Mouse (Mus musculus) intestine, embryonic 15.5 days (tissue): ENCODE measurements around the gene Lamtor2. TPM values are rescaled to one million over a fixed set of nuclear protein-coding genes. Genes with fewer than 3 reads are reported as not detected.

Experiments used
- ATAC-seq: fragments of 200-750 bp; cut with Nextera tagmentation; 2 replicates; pipeline ENCODE4 v1.8.0; 2017; ENCODE audit warnings: moderate TSS enrichment, moderate library complexity
- H3K27ac ChIP-seq: fragments of 300-500 bp; sonication (generic); 2 replicates; pipeline ENCODE4 v1.5.1; 2015; ENCODE audit warnings: mild to moderate bottlenecking, inconsistent platforms
- H3K27me3 ChIP-seq: fragments of 300-500 bp; sonication (generic); replicated peaks from 2 replicates; pipeline ENCODE4 v1.6.1; 2015; ENCODE audit warnings: inconsistent platforms
- H3K36me3 ChIP-seq: fragments of 300-500 bp; sonication (generic); 2 replicates; pipeline ENCODE4 v1.6.1; 2015; ENCODE audit warnings: inconsistent platforms
- H3K4me1 ChIP-seq: fragments of 300-500 bp; sonication (generic); replicated peaks from 2 replicates; pipeline ENCODE4 v1.6.1; 2015; ENCODE audit warnings: inconsistent platforms
- H3K4me2 ChIP-seq: fragments of 300-500 bp; sonication (generic); replicated peaks from 2 replicates; pipeline ENCODE4 v1.6.1; 2015; ENCODE audit warnings: mild to moderate bottlenecking, inconsistent platforms
- H3K4me3 ChIP-seq: fragments of 300-500 bp; sonication (generic); replicated peaks from 2 replicates; pipeline ENCODE4 v1.5.1; 2015; ENCODE audit warnings: inconsistent platforms
- H3K9ac ChIP-seq: fragments of 300-500 bp; sonication (generic); 2 replicates; pipeline ENCODE4 v1.6.1; 2015; ENCODE audit warnings: inconsistent platforms
- H3K9me3 ChIP-seq: fragments of 300-500 bp; sonication (generic); 2 replicates; pipeline ENCODE4 v1.6.1; 2016; ENCODE audit warnings: inconsistent platforms
- WGBS: fragments of 180-500 bp; shearing (Covaris S2); methylation state at CpG from one replicate; pipeline ENCODE4 v1.1.7; 2015; 5-methylcytosine and 5-hydroxymethylcytosine counted together
- polyA plus RNA-seq: library from polyadenylated mRNA; unstranded; fragments of >200 nt; fragmentation: Nextera tagmentation; extraction: Ambion mirVana; gene quantifications from 2 replicates; pipeline ENCODE4 v1.2.1, GENCODE M21; 2015

The Lamtor2 gene
- polyA plus RNA-seq, 1 experiment from 2014 or later, result 188 TPM

- H3K27me3 ChIP-seq, result no peaks in the 10 kb centered on the region
- peak overlapping the region; percentile 82 for H3K4me2 ChIP-seq
- H3K9me3 ChIP-seq, result no peaks in the 10 kb centered on the region
- peak overlapping the region; percentile 93 for H3K9ac ChIP-seq
- no peak for ATAC-seq
- H3K27ac ChIP-seq, result 0 out of 2 replicates have a peak overlapping the region, but pooled peaks have one; percentile 13
- H3K4me1 ChIP-seq, result peaks cover 40% of the 10 kb centered on the region
- H3K4me3 ChIP-seq, result peak overlapping the region; percentile 56
- 43% methylated on average over 7 of the region's 7 CpGs for WGBS
- H3K36me3 ChIP-seq, result peaks cover 8% of the 10 kb centered on the region; the same call in 1 of the 2 replicates
These were observed 23.5 kb downstream of the Lamtor2 start for GRCm38 (mm10) chr3:88529204-88530000.

GRCm38 (mm10) chr3:88528646-88529045 lies 24.2 kb downstream of the Lamtor2 start:
- Histone ChIP-seq H3K9me3 (no peaks in the 10 kb centered on the region), H3K36me3 (peaks cover 12% of the 10 kb centered on the region), H3K4me1 (peaks cover 33% of the 10 kb centered on the region), H3K27ac (no peak overlapping the region), H3K4me2 (0 out of 2 replicates have a peak overlapping the region, but pooled peaks have one; percentile 82), H3K4me3 (no peak overlapping the region), H3K9ac (no peak overlapping the region), H3K27me3 (no peaks in the 10 kb centered on the region)
- ATAC-seq, result no peak
- 79% methylated on average over 11 of the region's 11 CpGs for WGBS

GRCm38 (mm10) chr3:88527565-88527964 lies 25.3 kb downstream of the Lamtor2 start:
- no peak for ATAC-seq
- WGBS, result 44% methylated on average over 8 of the region's 8 CpGs
- Histone ChIP-seq H3K36me3 (peaks cover 12% of the 10 kb centered on the region), H3K4me1 (peaks cover 28% of the 10 kb centered on the region), H3K27me3 (no peaks in the 10 kb centered on the region), H3K9ac (peak overlapping the region; percentile 33), H3K4me2 (no peak overlapping the region; the same call in 1 of the 2 replicates), H3K4me3 (no peak overlapping the region), H3K27ac (no peak overlapping the region), H3K9me3 (no peaks in the 10 kb centered on the region)

- Histone ChIP-seq H3K4me2 (peak overlapping the region; percentile 31; the same call in 1 of the 2 replicates), H3K4me3 (no peak overlapping the region), H3K9me3 (no peaks in the 10 kb centered on the region), H3K9ac (no peak overlapping the region), H3K27ac (no peak overlapping the region), H3K27me3 (no peaks in the 10 kb centered on the region), H3K4me1 (peaks cover 28% of the 10 kb centered on the region), H3K36me3 (peaks cover 12% of the 10 kb centered on the region)
- peak; percentile 75 for ATAC-seq
- WGBS, result 32% methylated on average over 17 of the region's 17 CpGs
These were observed 26.4 kb downstream of the Lamtor2 start for GRCm38 (mm10) chr3:88526157-88527131.

GRCm38 (mm10) chr3:88525021-88525420 lies 27.9 kb downstream of the Lamtor2 start:
- no peak for ATAC-seq
- H3K9ac ChIP-seq, result no peak overlapping the region
- peaks cover 12% of the 10 kb centered on the region for H3K36me3 ChIP-seq
- H3K27ac ChIP-seq, result no peak overlapping the region
- no peak overlapping the region for H3K4me3 ChIP-seq
- H3K4me1 ChIP-seq, result peaks cover 21% of the 10 kb centered on the region
- H3K27me3 ChIP-seq, result no peaks in the 10 kb centered on the region
- 87% methylated on average over 5 of the region's 5 CpGs for WGBS
- H3K9me3 ChIP-seq, result no peaks in the 10 kb centered on the region
- no peak overlapping the region for H3K4me2 ChIP-seq

- Histone ChIP-seq H3K4me2 (no peak overlapping the region), H3K4me3 (no peak overlapping the region), H3K27ac (no peak overlapping the region), H3K36me3 (peaks cover 12% of the 10 kb centered on the region), H3K4me1 (peaks cover 8% of the 10 kb centered on the region), H3K9me3 (no peaks in the 10 kb centered on the region), H3K9ac (no peak overlapping the region), H3K27me3 (no peaks in the 10 kb centered on the region)
- no peak for ATAC-seq
- WGBS, result 80% methylated on average over 8 of the region's 8 CpGs
These were observed 29.8 kb downstream of the Lamtor2 start for GRCm38 (mm10) chr3:88523027-88523426.

- Histone ChIP-seq H3K9ac (no peak overlapping the region), H3K4me3 (no peak overlapping the region), H3K4me2 (no peak overlapping the region), H3K4me1 (no peaks in the 10 kb centered on the region), H3K9me3 (no peaks in the 10 kb centered on the region), H3K27ac (no peak overlapping the region), H3K27me3 (no peaks in the 10 kb centered on the region), H3K36me3 (peaks cover 12% of the 10 kb centered on the region)
- ATAC-seq, result peak; percentile 34; the same call in 1 of the 2 replicates
- WGBS, result 31% methylated on average over 9 of the region's 9 CpGs
These were observed 31.0 kb downstream of the Lamtor2 start for GRCm38 (mm10) chr3:88521803-88522331.

GRCm38 (mm10) chr3:88521156-88521555 lies 31.7 kb downstream of the Lamtor2 start:
- no peak for ATAC-seq
- Histone ChIP-seq H3K9me3 (no peaks in the 10 kb centered on the region), H3K27ac (no peak overlapping the region), H3K36me3 (peaks cover 12% of the 10 kb centered on the region), H3K27me3 (no peaks in the 10 kb centered on the region), H3K4me3 (no peak overlapping the region), H3K4me2 (no peak overlapping the region), H3K4me1 (0 out of 2 replicates have a peak, but pooled peaks cover 3% of the 10 kb centered on the region), H3K9ac (no peak overlapping the region)
- WGBS, result 92% methylated on average over 6 of the region's 6 CpGs

- WGBS, result 87% methylated on average over 2 of the region's 2 CpGs
- H3K36me3 ChIP-seq, result peaks cover 9% of the 10 kb centered on the region
- H3K27ac ChIP-seq, result no peak overlapping the region
- no peak overlapping the region for H3K9ac ChIP-seq
- H3K4me1 ChIP-seq, result 0 out of 2 replicates have a peak, but pooled peaks cover 7% of the 10 kb centered on the region
- H3K4me3 ChIP-seq, result no peak overlapping the region
- H3K27me3 ChIP-seq, result no peaks in the 10 kb centered on the region
- no peaks in the 10 kb centered on the region for H3K9me3 ChIP-seq
- no peak overlapping the region for H3K4me2 ChIP-seq
- ATAC-seq, result no peak
These were observed 32.8 kb downstream of the Lamtor2 start for GRCm38 (mm10) chr3:88520078-88520477.

GRCm38 (mm10) chr3:88518411-88518810 lies 34.5 kb downstream of the Lamtor2 start:
- no peak overlapping the region for H3K4me3 ChIP-seq
- no peak overlapping the region for H3K27ac ChIP-seq
- WGBS, result 81% methylated on average over 4 of the region's 4 CpGs
- no peaks in the 10 kb centered on the region for H3K27me3 ChIP-seq
- H3K36me3 ChIP-seq, result no peaks in the 10 kb centered on the region
- peaks cover 21% of the 10 kb centered on the region for H3K4me1 ChIP-seq
- no peak overlapping the region for H3K4me2 ChIP-seq
- no peak for ATAC-seq
- no peak overlapping the region for H3K9ac ChIP-seq
- no peaks in the 10 kb centered on the region for H3K9me3 ChIP-seq

GRCm38 (mm10) chr3:88516407-88516806 lies 36.5 kb downstream of the Lamtor2 start:
- no peak overlapping the region for H3K27ac ChIP-seq
- H3K4me2 ChIP-seq, result no peak overlapping the region
- no peaks in the 10 kb centered on the region for H3K9me3 ChIP-seq
- H3K4me1 ChIP-seq, result peaks cover 41% of the 10 kb centered on the region
- H3K36me3 ChIP-seq, result no peaks in the 10 kb centered on the region
- H3K9ac ChIP-seq, result no peak overlapping the region
- H3K27me3 ChIP-seq, result no peaks in the 10 kb centered on the region
- no peak overlapping the region for H3K4me3 ChIP-seq
- 66% methylated on average over 2 of the region's 2 CpGs for WGBS
- ATAC-seq, result no peak

- no peaks in the 10 kb centered on the region for H3K9me3 ChIP-seq
- H3K27me3 ChIP-seq, result no peaks in the 10 kb centered on the region
- no peak overlapping the region for H3K4me2 ChIP-seq
- H3K4me1 ChIP-seq, result peaks cover 50% of the 10 kb centered on the region
- H3K36me3 ChIP-seq, result no peaks in the 10 kb centered on the region
- H3K27ac ChIP-seq, result no peak overlapping the region
- no peak overlapping the region for H3K4me3 ChIP-seq
- 0 out of 2 replicates have a peak, but pooled peaks have one; percentile 4 for ATAC-seq
- H3K9ac ChIP-seq, result no peak overlapping the region
- WGBS, result 72% methylated on average over 2 of the region's 2 CpGs
These were observed 37.8 kb downstream of the Lamtor2 start for GRCm38 (mm10) chr3:88515095-88515386.
